Mouse (Mus musculus): Measurements from ENCODE around the gene Pde4d. TPM values are rescaled to one million over a fixed set of nuclear protein-coding genes. Genes with fewer than 3 reads are reported as not detected.

Pde4d gene
- polyA plus RNA-seq, 1 experiment, result 33.8 TPM

DNA sequence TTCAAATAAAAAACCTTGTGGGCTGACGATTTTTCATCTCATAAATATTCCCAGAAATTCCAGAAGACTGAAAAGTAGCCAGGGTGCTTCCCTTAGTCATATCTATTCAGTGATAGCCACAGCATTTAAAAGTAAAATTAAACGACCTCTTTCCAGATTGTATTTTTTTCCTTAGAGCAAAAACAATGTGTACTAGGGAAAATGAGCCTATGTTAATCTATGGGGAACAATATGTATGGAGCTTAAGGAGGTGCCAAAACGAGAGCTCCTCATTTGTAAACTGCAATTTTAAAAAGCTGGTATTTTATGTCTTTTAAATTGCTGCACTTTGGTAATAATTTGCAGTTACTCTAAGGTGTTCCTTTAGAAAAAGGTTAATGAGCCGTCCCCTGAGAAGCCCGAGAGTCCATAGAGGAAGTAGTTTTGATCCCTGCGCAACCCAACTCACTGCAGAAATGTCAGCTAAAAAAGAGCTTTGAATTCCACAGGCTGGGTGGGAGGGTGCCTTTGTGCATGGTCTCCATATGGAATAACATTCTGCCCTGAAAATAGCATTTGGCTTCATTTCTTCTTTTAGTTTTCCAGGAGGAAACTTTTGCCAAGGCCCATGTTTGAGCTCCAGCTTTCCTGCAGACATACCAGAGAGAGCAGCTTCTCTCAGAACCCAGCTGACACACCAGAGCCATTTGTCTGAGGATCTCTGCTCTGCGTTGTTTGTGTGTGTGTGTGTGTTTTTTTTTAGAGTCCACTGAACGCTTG lies 1222.0 kb downstream of the Pde4d start:
- peak; percentile 44 to 85 for DNase-seq
- TF ChIP-seq CTCF (IDR thresholded peaks at IDR 0.05; ENCODE audit: borderline replicate concordance, insufficient read depth, low read depth, low read length) (no peak), POLR2A (IDR thresholded peaks at IDR 0.05; ENCODE audit: borderline replicate concordance, insufficient read depth, low read length) (no peak)
- Histone ChIP-seq H3K27me3 (ENCODE audit: control insufficient read depth, insufficient read depth, low read length) (no peaks in the 10 kb centered on the region), H3K4me3 (replicated peaks; ENCODE audit: insufficient read depth, low read depth, low read length) (no peak overlapping the region), H3K27ac (ENCODE audit: insufficient read depth, low read length) (no peak overlapping the region), H3K4me1 (ENCODE audit: control insufficient read depth, insufficient read depth, low read length) (peaks cover 3% of the 10 kb centered on the region; the same call in 1 of the 2 replicates)
- WGBS, result 40% methylated on average over 8 of the region's 8 CpGs

DNA sequence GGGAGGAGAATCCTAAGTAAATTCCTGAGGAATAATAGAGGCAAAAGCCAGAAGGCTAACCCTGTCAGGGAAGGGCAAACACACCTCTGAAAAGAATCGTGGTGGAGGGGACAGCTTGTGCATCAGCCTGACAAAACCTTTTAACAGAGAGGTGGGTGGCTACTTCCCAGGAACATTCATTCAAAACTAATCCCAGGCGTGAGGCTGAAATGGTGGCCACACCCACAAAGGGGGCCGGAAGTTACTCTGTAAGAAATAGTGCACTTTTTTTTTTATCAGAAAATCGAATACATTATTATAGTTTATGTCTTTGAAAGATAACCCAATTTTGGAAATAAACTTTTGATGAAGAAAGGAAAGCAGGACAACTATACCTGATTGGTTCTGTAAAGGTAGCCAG lies 1227.3 kb downstream of the Pde4d start:
- no peak for DNase-seq
- no peak overlapping the region for H3K4me3 ChIP-seq (replicated peaks; ENCODE audit: insufficient read depth, low read depth, low read length)
- no peaks in the 10 kb centered on the region; the same call in 1 of the 2 replicates for H3K4me1 ChIP-seq (ENCODE audit: control insufficient read depth, insufficient read depth, low read length)
- TF ChIP-seq POLR2A (IDR thresholded peaks at IDR 0.05; ENCODE audit: borderline replicate concordance, insufficient read depth, low read length), result no peak
- TF ChIP-seq CTCF (IDR thresholded peaks at IDR 0.05; ENCODE audit: borderline replicate concordance, insufficient read depth, low read depth, low read length), result no peak
- H3K27me3 ChIP-seq (ENCODE audit: control insufficient read depth, insufficient read depth, low read length), result no peaks in the 10 kb centered on the region
- no peak overlapping the region for H3K27ac ChIP-seq (ENCODE audit: insufficient read depth, low read length)
- WGBS, result 66% methylated on average over 4 of the region's 4 CpGs

DNA sequence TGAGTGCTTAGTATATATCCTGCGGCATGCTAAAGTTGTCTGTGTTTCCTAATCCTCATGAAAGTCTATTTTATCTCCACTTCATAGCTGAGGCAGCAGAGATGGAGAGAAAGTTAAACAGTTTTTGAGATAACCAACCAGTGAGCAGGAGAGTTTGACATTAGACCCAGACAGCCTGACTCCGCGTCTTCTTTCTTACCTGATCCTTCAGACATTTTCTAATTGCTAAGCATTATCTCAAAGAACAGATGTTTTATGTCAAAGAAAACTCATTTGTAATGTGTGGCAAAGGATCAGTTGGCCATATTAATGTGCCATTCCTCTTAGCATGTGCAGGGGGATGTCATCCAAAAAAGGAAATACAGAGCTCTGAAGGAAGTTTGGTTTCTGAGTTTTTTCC lies 1227.9 kb downstream of the Pde4d start:
- H3K4me3 ChIP-seq (replicated peaks; ENCODE audit: insufficient read depth, low read depth, low read length), result no peak overlapping the region
- WGBS, result 96% methylated on average over 3 of the region's 3 CpGs
- H3K27ac ChIP-seq (ENCODE audit: insufficient read depth, low read length), result no peak overlapping the region
- no peak for DNase-seq
- H3K27me3 ChIP-seq (ENCODE audit: control insufficient read depth, insufficient read depth, low read length), result no peaks in the 10 kb centered on the region
- TF ChIP-seq POLR2A (IDR thresholded peaks at IDR 0.05; ENCODE audit: borderline replicate concordance, insufficient read depth, low read length), result no peak
- TF ChIP-seq CTCF (IDR thresholded peaks at IDR 0.05; ENCODE audit: borderline replicate concordance, insufficient read depth, low read depth, low read length), result no peak
- H3K4me1 ChIP-seq (ENCODE audit: control insufficient read depth, insufficient read depth, low read length), result no peaks in the 10 kb centered on the region

DNA sequence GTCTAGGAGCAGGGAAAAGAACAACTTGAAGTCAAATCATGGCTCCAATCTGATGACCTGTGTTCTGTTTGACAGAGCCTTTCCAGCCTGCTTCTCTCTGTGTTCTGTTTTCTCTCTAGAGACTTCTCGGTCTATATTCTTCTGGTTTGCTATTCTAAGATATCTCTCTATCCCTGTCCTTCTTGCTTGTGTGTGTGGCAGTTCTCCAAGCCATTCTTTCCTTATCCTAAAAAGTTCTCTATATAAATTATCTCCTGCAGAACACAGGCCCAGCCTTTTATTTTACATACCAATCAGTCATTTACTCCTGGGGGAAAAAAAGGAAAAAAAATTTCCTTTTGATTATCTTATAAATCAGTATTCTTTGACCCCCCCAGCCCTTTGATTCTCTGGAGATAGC lies 1229.2 kb downstream of the Pde4d start:
- H3K27ac ChIP-seq (ENCODE audit: insufficient read depth, low read length), result no peak overlapping the region
- no peaks in the 10 kb centered on the region for H3K4me1 ChIP-seq (ENCODE audit: control insufficient read depth, insufficient read depth, low read length)
- H3K27me3 ChIP-seq (ENCODE audit: control insufficient read depth, insufficient read depth, low read length), result no peaks in the 10 kb centered on the region
- TF ChIP-seq POLR2A (IDR thresholded peaks at IDR 0.05; ENCODE audit: borderline replicate concordance, insufficient read depth, low read length) (no peak), CTCF (IDR thresholded peaks at IDR 0.05; ENCODE audit: borderline replicate concordance, insufficient read depth, low read depth, low read length) (no peak)
- WGBS, result 95% methylated on average over 1 of the region's 1 CpGs
- no peak for DNase-seq
- H3K4me3 ChIP-seq (replicated peaks; ENCODE audit: insufficient read depth, low read depth, low read length), result no peak overlapping the region

DNA sequence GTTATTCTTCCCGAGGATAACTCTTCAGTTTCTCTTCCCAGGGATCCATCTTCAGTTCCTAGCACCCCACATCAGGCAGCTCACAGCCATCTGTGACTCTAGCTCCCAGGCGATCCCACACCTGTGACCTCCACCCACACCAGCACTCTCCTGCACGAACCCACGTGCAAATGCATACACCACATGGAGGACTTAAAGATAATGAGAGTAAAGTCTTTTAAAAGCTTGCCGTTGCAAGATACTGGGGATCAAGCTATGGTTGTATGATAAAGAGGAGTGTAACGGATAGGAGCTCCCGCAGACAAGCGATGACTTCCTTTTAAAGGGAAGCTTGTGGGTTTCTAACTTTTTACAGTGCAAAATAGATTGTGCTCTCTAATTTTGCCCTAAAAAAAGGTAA lies 1230.5 kb downstream of the Pde4d start:
- Histone ChIP-seq H3K27ac (ENCODE audit: insufficient read depth, low read length) (no peak overlapping the region), H3K4me1 (ENCODE audit: control insufficient read depth, insufficient read depth, low read length) (no peaks in the 10 kb centered on the region), H3K4me3 (replicated peaks; ENCODE audit: insufficient read depth, low read depth, low read length) (no peak overlapping the region), H3K27me3 (ENCODE audit: control insufficient read depth, insufficient read depth, low read length) (no peaks in the 10 kb centered on the region)
- no peak for TF ChIP-seq CTCF (IDR thresholded peaks at IDR 0.05; ENCODE audit: borderline replicate concordance, insufficient read depth, low read depth, low read length)
- no peak for TF ChIP-seq POLR2A (IDR thresholded peaks at IDR 0.05; ENCODE audit: borderline replicate concordance, insufficient read depth, low read length)
- no peak for DNase-seq
- WGBS, result 93% methylated on average over 8 of the region's 8 CpGs

DNA sequence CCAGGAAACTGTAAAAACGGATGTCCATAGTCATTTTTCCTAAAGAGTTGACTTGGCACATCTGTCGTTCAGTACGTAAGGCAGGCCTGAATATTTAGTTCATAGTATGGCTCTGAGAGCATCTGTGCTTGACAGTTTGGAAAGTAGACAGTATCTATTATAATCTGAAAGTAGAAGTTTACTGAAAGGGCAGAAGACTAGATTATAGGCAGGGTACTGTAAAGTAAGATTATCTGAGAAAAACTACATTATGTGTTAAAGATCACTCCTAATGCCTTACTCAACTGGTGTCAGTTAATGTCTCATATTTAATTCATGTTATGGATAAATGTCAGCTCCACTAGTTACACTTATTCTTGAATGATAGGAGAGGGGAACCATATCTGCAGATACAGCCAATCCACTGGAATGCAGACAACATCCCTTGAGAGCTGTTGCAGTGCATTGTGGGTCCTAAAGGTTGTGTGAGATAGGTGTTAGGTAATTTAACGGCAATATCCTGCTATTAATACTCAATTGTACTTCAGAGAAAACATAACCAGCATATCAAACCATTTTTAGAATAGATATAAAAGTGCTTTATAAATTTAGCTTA lies 1232.0 kb downstream of the Pde4d start:
- H3K4me3 ChIP-seq (replicated peaks; ENCODE audit: insufficient read depth, low read depth, low read length), result no peak overlapping the region
- WGBS, result 88% methylated on average over 4 of the region's 4 CpGs
- no peaks in the 10 kb centered on the region for H3K27me3 ChIP-seq (ENCODE audit: control insufficient read depth, insufficient read depth, low read length)
- TF ChIP-seq CTCF (IDR thresholded peaks at IDR 0.05; ENCODE audit: borderline replicate concordance, insufficient read depth, low read depth, low read length) (no peak), POLR2A (IDR thresholded peaks at IDR 0.05; ENCODE audit: borderline replicate concordance, insufficient read depth, low read length) (no peak)
- DNase-seq, result no peak
- no peak overlapping the region for H3K27ac ChIP-seq (ENCODE audit: insufficient read depth, low read length)
- no peaks in the 10 kb centered on the region for H3K4me1 ChIP-seq (ENCODE audit: control insufficient read depth, insufficient read depth, low read length)

DNA sequence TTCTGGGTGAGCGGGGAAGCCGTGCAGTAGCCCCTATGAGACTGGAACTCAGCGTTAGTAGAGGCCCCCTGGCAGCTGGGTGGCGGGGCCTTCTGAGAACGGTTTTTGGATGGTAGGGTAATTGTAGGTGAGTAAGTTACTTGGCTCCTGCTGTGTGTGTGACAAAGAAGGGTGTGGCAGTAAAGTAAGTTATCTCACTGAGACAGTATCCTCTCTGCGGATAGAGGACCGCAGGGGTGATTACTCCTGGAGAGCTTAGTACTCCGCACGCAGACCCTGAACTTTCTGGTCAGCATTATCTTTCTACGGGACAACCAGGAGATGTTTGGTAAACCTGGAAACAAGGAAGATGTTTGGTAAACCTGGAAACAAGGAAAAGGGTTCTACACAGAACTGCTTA lies 1233.3 kb downstream of the Pde4d start:
- no peak overlapping the region for H3K4me3 ChIP-seq (replicated peaks; ENCODE audit: insufficient read depth, low read depth, low read length)
- no peak overlapping the region for H3K27ac ChIP-seq (ENCODE audit: insufficient read depth, low read length)
- H3K27me3 ChIP-seq (ENCODE audit: control insufficient read depth, insufficient read depth, low read length), result no peaks in the 10 kb centered on the region
- WGBS, result 90% methylated on average over 10 of the region's 10 CpGs
- H3K4me1 ChIP-seq (ENCODE audit: control insufficient read depth, insufficient read depth, low read length), result no peaks in the 10 kb centered on the region
- DNase-seq, result no peak
- TF ChIP-seq CTCF (IDR thresholded peaks at IDR 0.05; ENCODE audit: borderline replicate concordance, insufficient read depth, low read depth, low read length), result no peak
- no peak for TF ChIP-seq POLR2A (IDR thresholded peaks at IDR 0.05; ENCODE audit: borderline replicate concordance, insufficient read depth, low read length)

DNA sequence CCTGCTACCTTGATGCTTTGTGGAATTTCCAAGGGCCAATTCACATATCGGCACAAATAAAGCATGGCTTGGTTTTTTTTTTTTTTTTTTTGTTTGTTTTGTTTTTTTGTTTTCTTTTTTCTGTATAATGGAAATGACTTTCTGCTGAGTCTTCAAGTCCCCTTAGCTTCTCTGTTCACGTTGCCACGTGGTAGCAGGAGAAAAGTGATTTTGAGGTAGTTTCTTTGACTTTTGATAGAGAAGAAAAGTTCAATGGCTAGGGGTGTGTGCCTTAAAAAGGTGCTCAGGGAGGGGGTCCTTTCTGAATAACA lies 1235.2 kb downstream of the Pde4d start:
- 68% methylated on average over 3 of the region's 3 CpGs for WGBS

More for the DNA sequence above, 1235.2 kb downstream of the Pde4d start:
- H3K4me1 ChIP-seq (ENCODE audit: control insufficient read depth, insufficient read depth, low read length), result no peaks in the 10 kb centered on the region
- TF ChIP-seq CTCF (IDR thresholded peaks at IDR 0.05; ENCODE audit: borderline replicate concordance, insufficient read depth, low read depth, low read length) (no peak), POLR2A (IDR thresholded peaks at IDR 0.05; ENCODE audit: borderline replicate concordance, insufficient read depth, low read length) (no peak)
- H3K4me3 ChIP-seq (replicated peaks; ENCODE audit: insufficient read depth, low read depth, low read length), result peak overlapping the region; percentile 70
- H3K27me3 ChIP-seq (ENCODE audit: control insufficient read depth, insufficient read depth, low read length), result no peaks in the 10 kb centered on the region
- no peak overlapping the region for H3K27ac ChIP-seq (ENCODE audit: insufficient read depth, low read length)
- no peak for DNase-seq
